Mouse (Mus musculus) thymus, adult 2 months (tissue): ENCODE data around the gene Natd1.

Experiments
- CTCF ChIP-seq: fragments of 200-500 bp; IDR thresholded peaks from 2 replicates; pipeline ENCODE4 v1.5.1; 2012; ENCODE audit warnings: mild to moderate bottlenecking, control low read depth, low read length, moderate library complexity, borderline replicate concordance; ENCODE audit not compliant: control insufficient read depth, poor library complexity, insufficient read depth; ENCODE audit errors: extremely low read depth
- POLR2A ChIP-seq: fragments of 200-500 bp; IDR thresholded peaks from 2 replicates; pipeline ENCODE4 v1.6.1; 2012; ENCODE audit warnings: mild to moderate bottlenecking, low read length, control low read depth, moderate library complexity; ENCODE audit not compliant: control insufficient read depth, poor library complexity, insufficient read depth; ENCODE audit errors: extremely low read depth

- TF ChIP-seq POLR2A: no peak
- TF ChIP-seq CTCF: no peak
Observed at GRCm38 (mm10) chr11:60954255-60955104, 39.9 kb upstream of the Natd1 start.
